Mouse (Mus musculus) frontal cortex, postnatal 14 days (tissue): ENCODE measurements at regions not wholly inside any gene's neighbourhood (a gene's known extent, or its start where the extent isn't known, plus 50 kb on each side); places are given as distances from the start of the nearest gene placed in this dataset.
"Not testable (repeated sequence)": the region's sequence is repeated elsewhere in the genome, so short reads cannot be mapped to it uniquely, and the experiment has no call there.

ENCODE experiments used
- DNase-seq, 2 experiments: peaks; one replicate each; pipeline ENCODE4 v3.0.0; 2022; ENCODE audit warnings: low spot score in 2 of 2

DNA sequence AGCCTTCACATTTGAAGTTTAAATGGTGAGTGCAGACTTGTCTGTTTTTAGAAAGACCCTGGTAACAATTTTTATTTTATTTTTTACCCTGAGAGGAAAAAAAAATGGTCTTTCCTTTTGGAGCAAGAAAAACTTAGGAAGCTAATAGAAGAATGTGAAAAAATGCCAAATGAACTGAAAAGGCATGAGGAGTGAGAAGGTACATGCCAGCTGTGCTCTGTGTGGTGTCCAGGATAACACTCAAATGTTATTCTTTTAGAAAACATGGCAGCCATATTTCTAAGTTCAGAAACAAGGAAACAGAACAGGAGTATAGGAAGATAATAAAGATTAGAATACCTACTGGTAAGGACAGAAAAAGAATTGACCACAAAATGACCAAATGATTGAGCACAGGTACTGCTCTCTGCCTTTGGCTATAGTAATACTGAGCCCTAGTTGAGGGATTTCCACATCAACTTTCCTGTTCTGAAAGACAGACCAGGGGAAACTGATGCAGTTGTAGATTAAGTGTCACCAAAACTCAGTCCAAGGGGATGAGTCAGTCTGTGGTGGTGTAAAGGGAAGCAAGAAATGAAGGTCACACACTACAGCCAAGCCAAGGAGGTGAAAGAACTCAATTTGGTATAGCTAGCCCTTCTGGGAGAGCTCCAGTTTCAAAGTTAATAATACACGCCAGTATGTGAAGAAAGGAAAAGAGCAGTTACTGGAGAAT, 758.5 kb downstream of the Robo2 start:
- DNase-seq, result no peak

DNA sequence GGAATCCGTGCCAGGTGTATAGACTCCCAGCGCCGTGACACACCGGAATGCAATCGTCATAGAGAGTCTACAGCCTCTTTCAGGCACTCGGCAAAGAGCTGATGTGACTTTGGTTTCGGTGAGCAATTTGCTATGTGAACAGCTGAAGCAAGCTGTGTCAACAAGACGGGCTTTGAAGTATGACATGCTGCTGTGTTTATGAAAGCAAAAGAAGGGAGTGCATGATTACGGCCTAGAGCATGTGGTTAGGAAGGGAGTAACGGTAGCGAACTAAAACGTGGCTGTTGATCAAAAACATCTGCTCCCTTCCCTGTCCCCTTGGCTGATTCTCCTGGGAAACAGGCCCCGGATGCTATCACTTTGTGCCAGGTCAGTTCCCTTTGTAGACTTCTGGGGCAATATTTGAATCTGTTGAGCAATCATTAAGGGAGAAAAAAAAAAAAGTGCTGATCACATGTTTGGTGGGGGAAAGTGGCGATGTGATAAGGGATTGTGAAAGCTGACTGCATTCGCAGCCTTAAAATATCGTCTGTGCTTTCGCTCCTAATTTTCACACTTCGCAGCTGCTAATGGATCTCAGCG, 764.3 kb downstream of the Robo2 start:
- DNase-seq, result peak; percentile 9 to 14

DNA sequence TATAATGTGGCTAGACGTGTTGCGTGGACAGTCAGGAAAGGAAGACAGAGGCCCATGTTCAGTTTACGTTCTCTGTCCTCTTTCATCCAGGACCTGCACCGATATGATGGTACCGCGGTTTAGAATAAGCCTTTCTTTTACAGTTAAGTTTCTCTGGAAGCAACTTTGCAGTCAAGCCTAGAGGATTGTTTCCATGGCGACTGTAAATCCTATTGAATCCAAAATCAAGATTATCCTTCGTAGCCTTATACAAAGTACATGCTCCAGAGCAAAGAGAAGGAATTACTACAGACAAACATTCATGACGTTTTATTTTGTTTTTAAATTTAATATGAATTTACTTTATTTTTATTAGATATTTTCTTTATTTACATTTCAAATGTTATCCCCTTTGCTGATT, 798.6 kb downstream of the Robo2 start:
- DNase-seq, result no peak

DNA sequence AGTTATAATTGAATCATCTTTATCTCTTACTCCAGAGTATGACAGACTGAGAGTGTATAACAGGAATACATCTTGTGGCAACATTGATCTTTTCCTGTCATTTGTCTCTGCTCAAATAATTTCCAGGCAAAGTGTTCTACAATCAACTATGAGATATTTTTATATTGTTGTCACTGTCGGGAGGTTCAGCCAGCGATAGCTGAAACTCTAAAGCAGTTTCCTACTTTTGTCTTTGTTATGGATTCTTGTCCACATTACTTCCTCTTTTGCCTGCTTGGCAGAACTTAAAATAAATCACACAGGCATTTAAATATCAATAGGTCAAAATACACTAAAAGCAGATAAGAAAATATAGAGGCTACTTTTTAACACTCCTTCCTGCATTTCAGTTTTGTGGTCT, 820.2 kb downstream of the Robo2 start:
- DNase-seq, result no peak

DNA sequence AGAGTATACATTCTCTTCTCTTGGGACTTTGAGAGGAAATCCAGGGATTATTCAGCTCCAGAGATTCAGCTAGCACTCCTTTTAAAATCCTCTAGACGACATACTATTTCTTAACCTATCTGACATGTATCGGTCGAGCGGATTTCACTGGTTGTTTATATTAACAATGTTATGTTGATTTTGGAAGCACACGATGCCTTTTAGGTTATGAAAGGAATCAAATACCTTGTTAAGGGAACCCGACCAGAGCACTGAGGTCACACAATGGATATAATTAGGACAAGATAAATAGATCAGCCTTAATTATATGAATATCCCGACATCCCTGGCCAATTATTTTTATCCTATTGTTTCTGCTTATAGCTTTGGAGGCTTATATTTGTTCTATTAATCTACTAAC, 850.4 kb downstream of the Robo2 start:
- no peak for DNase-seq

DNA sequence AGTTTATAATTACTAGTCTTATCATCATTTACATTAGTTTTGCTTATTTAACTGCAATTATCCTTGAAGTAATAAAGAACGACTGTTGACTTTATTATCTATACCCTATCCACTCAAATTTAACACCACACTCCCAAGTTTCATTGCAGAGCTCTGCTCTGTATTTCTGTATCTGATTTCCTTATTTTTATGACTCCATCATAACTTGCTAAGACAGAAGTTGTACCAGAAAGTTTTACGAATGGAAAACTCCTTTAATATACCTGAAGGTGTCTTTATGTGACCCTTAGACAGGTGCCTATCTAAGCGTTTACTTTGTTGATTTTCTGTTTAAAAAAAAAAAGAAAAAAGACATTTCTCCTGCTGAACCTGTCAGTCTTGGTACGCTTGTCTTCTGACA, 854.7 kb downstream of the Robo2 start:
- no peak for DNase-seq

DNA sequence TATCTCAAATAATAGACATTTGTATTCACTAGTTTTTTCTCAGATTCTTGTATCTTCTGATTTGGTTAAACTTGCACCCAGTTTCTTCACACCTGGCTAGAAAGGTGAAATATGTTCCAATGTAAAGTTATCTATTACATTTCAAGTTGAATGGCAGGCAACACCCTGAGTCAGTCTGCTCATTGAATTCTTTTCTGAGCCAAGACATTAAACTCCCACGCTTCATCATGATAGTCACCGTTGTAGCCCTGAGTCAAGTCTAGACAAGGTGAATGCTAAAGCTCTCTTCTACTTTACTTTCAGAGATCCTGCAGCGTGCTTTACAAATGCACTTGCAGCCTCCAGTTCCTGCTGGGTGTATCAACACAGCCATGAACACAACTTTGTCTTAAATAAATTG, 868.0 kb downstream of the Robo2 start:
- no peak for DNase-seq

DNA sequence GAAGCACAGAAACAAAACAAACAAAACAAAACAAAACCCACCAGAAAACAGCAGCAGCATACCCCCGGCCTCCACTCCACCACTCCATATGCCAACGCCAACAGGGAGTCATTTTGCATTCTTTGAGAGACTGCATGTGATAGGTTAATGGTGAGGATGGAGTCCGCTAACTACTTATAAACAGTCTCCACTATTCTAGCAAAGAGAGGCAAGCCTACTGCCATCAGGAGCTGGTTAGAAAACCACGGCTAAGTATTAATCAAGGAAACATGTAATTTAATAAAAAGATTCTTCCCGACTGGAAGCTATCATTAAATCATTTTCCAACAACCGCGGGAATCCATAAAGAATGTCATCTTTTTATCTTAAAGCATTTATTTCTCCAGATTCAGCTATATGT, 873.6 kb downstream of the Robo2 start:
- DNase-seq, result no peak

DNA sequence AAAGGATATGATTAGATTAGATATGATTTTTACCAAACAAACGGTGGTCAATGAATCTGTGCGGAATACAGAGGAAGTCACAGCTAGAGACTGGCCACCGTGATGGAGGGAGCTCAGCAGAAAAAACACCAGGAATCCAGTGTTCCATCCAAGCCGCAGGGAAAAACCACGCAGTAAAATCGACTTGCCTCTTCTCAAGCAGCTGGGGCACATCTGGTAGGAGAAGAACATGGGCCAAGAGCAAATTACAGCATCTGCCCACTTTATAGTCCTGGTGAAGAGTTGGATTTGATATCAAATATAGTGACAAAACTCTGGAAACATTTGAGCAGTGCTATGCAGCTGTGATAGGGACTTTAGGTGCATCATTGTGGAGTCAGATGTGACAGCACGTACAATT, 874.1 kb downstream of the Robo2 start:
- DNase-seq, result no peak

DNA sequence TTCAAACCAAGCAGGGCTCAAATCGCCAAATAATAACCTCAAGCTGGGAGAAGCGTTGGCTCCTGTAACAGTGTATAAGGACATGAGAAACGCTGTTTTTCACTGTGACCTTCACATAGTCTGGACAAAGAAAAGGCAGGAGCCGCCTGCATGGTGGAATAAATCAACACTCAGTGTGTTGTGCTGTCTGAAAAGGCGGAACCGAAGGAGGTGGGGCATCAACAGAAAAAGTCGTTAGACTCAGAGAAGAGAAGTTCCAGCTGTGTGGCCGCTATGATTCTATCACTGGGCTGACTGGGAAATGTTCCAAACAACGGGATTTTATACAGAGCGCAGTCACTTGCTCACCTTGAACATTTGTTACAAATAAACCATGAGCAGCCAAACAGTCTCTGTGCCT, 881.4 kb downstream of the Robo2 start:
- DNase-seq, result no peak

DNA sequence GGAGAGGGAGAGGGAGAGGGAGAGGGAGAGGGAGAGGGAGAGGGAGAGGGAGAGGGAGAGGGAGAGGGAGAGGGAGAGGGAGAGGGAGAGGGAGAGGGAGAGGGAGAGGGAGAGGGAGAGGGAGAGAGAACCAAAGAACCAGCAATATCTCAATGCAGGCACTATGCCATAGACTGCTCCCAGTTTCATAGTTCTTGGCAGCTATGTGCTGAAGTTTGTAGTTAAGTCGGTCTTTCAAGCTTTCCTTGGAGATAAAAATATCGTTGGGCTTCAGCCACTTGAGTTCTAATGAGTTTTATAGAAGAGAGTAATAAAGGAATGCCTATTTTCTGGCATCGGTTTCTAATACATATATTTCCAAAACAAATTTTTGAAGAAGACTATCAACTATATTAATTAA, 888.7 kb downstream of the Robo2 start:
- DNase-seq, result not testable (repeated sequence)

DNA sequence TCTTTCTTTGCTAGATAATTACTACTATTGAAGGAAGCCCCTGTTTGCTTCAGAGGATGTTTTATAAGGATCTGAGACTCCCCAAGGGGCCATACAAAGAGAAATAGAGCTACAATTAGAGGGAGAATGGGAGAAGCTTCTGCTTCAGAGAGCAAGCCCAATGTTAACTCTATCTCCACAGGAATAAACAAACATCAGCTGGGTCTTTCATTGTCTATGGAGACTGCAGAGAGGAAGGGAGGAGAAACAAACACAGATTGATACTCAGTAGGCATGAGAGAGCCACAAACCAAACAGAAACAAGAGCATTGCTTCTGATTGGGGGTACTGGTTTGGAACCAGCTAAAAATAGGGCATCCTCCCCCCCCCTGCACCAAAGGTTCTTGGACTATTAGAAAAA, 906.9 kb downstream of the Robo2 start:
- no peak for DNase-seq

DNA sequence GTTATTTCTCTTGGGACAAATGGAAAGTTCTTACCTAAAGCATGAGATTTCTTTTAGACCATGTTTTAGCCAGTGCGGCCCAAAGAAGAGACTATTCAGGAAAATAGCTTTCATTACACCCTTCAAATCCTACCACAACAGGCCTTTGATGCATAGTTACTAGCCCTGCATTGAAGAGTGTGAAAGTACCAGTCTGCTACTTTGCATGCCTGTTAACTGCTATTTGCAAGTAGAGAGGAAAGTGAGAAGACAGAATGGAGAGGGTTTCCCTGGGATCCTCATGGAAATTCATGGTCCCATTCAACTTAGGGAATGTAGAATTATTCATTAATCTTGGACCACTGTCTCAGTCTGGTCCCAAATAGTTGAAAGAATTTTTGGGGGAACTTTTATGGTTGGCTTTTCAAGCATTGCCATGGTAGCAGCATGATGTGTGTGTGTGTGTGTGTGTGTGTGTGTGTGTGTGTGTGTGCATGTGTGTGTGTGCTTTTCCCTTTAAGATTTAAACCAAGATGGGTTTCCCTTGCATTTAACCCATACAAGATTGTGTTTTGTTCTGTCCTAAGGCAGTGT, 912.9 kb downstream of the Robo2 start:
- no peak for DNase-seq

DNA sequence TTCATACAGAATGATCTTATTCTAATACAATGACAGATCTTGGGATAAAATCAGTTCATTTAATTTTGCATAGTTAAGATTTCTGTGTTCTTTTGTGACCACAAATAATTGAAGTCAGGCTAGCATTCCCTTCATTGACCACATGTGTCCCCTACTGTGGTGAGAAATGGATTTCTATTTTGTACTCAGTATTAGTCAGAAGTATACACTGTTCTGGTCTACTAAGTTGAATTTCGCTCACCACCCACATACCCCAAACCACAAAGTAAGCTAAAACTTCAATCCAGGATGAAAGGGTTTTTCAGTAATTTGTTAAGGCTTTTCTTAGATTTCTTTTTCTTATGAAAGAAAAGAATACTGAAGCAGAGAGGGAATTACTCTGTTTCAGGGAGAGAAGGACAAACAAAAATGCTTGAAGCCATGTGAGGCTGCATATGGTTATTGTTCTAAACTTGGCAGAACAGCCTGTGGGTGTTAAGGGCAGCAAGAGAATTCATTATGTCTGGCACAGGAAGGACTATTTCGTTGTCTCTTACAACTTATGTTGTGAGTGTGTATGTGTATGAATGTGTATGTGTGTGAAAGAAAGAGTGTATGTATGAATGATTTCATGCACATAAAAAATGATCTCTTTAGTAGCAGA, 928.3 kb downstream of the Robo2 start:
- DNase-seq, result no peak

DNA sequence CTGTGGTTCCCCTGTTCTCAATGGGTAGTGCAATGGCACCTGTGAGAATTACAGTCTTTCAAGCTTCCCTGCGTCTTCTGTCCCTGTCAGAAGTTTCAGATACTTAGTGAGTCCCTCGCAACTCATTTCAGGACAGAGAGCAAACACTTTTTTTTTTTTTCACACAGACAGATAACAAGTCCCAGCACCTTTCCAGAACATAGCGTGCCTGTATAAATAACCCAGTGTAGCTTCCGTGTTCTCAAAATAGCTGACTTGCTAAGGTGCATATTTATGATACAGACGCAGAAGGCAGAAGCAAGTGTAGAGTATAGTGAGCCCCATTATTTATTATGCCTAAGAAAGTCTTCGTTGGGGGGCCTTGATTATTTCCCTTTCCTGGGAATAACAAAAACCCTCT, 929.4 kb downstream of the Robo2 start:
- DNase-seq, result no peak

DNA sequence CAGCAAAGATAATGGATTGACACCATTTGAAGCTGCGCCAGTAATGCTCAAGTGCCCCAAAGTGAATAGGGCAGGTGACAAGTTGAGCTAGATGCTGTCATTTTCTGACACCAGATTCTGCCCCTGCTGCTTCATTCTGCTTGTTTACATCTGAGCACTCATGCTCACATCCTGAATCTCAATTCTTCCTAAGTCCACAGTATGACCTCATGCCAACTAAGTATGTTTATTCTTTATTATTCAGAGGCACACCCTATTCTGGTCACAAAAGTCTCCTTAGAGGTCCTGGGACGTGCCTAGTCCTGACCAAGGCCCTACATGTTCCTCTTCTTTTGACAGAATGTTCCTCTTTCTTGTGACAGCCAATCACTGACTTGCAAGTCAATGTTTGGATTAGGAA, 938.1 kb downstream of the Robo2 start:
- DNase-seq, result no peak

DNA sequence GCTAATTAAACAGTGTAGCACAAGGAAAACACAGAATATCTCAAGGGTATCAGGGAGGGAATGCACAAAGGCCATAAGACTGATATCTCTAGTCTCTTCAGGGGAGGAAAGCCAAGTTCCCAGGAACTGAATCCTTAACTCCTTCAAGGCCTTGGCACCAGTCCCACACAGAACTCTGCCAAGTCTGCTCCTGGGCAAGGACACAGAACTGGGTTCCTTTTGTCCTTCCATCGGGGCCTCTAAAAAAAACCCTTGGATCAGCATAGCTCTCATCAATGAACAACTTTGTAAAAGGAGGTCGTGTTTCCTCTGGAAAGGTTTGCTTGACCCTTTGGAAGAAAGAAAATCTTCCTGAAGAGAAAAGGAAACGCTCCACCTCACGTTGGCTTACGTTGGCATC, 940.1 kb downstream of the Robo2 start:
- peak; percentile 9 to 16 for DNase-seq

DNA sequence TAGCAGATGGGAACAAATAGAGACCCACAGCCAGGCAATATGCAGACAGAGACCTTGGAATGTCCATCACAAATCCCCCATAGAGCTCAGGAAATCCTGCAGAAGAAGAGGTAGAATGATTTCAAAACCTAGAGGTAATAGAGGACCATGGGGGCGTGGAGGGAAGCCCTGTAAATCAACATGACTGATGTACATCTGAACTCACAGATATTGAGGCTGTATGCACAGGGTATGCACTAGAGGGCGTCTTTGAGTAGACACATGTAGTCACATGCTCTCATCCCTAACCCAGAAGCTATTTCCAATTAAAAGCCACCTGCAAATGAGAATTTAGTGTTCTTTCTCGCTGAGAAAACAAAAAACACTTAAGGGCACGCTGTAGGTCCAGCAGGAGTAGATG, 941.1 kb downstream of the Robo2 start:
- no peak for DNase-seq

DNA sequence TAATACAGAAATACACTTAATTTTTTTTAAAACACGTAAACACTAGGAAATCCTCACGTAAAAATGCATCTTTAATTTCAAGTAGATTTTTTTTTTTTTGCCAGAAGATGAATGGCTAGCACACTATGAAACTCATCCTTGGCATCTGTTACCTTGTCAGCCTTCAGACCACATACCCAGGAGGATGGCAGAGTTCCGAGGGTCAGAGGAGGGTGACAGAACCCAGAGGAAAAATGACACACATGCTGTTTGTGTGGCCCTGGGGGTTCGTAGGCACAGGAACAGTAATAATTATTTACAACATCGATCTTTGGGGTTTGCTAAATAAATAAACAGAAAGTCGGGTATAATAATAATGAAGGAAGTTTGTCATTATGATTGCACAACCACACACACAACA, 945.3 kb downstream of the Robo2 start:
- no peak for DNase-seq

DNA sequence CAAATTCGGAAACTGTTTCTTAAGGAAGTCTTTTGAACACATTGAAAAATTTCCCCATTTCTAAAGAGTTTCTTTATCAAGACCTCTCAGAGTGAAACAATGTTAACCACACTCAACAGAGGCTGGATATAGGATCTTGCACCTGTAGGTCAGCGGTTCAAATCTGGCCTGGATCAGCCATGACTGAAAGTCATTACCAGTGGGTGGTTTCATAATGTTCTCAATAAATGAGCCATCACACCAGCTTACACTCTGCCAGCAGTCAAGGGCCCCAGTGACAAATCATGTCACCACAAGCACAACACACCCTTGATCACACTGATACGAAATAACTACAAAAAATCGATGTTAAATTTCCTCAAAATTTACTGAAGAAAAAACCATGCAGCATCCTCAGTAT, 949.1 kb downstream of the Robo2 start:
- no peak for DNase-seq

DNA sequence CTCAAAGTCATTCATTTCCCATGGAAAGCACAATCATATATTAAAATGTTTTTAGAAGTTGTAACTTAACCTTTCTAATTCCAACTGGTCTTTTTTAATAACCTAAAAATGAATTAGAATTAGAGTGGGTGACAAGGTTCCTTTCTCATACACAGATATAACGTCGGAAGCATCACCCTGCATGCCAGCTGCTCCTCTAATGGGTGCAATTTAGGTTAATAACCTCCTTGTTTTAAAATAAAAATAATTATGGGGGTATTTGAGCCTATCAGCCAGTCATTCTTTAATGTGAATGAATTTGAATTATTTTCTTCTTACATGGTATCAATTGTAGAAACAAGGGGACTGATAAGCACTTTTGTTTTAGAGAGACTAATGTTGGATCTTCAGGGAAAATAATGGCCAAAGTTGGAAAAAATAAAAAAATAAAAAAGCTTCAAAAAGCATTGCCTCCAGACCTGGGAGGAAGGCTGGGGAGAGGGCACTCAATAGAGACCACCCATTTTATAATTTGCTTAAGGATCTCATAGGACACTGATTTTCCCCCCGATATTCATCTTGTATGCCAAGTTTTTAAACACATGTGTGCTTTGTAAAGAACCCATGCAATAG, 960.9 kb downstream of the Robo2 start:
- DNase-seq, result no peak

DNA sequence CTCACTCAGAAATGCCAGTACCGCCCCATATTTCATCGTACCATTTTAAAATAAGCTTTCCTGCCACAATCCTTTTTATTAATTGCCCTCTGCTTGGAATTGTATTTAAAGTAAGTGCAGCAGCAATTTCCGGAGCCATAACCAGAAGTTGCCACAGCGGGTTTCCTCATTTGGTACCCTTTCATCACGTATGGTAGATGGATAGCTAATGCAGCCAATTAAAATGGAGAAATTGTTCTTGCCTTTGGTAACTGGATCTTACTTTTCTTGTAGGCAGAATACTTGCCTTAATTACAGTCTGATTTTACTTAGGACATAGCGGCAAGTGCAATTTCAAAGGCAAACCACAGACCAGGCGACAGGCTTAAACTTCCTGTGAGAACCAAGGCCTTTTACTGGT, 961.8 kb downstream of the Robo2 start:
- DNase-seq, result no peak

DNA sequence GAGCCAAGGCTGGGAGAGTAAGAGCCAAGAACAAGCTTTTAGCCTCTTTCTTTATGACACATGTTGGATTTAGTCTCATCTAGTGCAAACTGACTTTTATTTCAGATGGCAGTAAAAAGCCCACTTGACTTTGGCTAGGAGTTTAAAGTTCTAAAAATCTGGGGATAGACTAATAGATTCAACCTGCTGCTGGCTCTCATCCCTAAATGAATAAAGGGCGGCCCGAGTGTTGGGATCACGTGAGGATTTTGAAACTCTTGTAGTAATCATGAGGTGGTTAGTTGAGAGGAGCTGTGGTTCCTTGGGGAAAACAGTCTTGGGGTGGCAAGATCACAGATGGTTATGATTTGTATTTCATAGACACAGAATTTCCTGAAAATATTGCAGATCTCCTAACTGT, 975.9 kb downstream of the Robo2 start:
- DNase-seq, result no peak
